Mouse (Mus musculus) R1 (cell line): ENCODE results near the gene Sec31b.
A peak's percentile ranks its signal among the peaks of the same experiment; 100 is the strongest.

Source experiments
- DNase-seq: peaks from one replicate; pipeline ENCODE4 v3.0.0-alpha.2; 2018; ENCODE audit warnings: low read depth, low spot score

Sec31b gene

GRCm38 (mm10) chr19:44545321-44546041, at the start of gene Sec31b:
Sec31b (minus strand) TSS chr19:44545864.
- peak; percentile 41 for DNase-seq

DNA sequence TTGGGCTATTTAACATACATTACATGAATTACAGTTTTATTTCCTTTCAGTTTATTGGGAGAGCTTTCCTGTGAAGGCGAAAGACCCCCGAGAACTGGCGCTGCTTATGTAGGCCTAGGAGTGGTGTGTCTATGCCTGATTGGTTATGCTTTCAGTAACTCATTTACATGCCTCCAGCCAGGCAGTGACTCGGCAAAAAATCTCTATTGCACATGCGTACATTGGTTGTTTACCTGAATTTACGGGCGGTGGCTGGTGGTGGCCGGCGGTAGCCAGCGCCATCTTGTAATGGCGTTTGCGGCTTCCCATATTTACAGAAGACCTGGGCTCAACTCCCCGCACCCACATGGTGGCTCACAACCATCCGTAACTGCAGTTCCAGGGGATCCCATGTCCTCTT, 48.5 kb upstream of the Sec31b start:
- DNase-seq: peak; percentile 75

- DNase-seq: no peak
Observed at GRCm38 (mm10) chr19:44591638-44592037, 46.0 kb upstream of the Sec31b start.

GRCm38 (mm10) chr19:44590992-44591391, 45.3 kb upstream of the Sec31b start:
- no peak for DNase-seq

- DNase-seq: no peak
Observed at GRCm38 (mm10) chr19:44589591-44590223, 44.0 kb upstream of the Sec31b start.

- peak; percentile 66 for DNase-seq
Observed at GRCm38 (mm10) chr19:44588036-44588435, 42.4 kb upstream of the Sec31b start.

GRCm38 (mm10) chr19:44582638-44583309, 37.1 kb upstream of the Sec31b start:
- peak; percentile 81 for DNase-seq

- DNase-seq: no peak
Observed at GRCm38 (mm10) chr19:44582103-44582502, 36.4 kb upstream of the Sec31b start.

GRCm38 (mm10) chr19:44578038-44578437, 32.4 kb upstream of the Sec31b start:
- no peak for DNase-seq

- no peak for DNase-seq
Observed at GRCm38 (mm10) chr19:44576275-44576674, 30.6 kb upstream of the Sec31b start.

DNA sequence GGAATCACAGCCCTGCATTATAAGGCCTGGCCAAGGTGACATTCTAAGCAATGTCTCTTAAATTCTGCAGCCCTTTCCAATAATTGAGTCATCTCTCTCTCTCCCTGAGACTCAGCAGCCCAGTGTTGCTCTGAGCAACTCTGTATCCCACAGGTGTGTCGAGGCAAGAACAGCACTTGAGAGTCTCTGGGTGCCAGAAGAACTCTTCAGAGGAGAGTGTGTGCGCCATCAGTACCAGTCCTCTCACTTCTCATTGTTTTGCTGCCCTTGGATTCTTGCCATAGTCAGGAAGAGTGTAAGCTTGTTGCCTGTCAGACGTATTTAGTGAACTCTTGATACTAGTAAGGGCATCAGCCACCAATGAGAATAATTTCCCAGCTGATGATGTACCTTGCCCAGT, 22.1 kb upstream of the Sec31b start:
- DNase-seq: no peak

- no peak for DNase-seq
Observed at GRCm38 (mm10) chr19:44564006-44564405, 18.3 kb upstream of the Sec31b start.

DNA sequence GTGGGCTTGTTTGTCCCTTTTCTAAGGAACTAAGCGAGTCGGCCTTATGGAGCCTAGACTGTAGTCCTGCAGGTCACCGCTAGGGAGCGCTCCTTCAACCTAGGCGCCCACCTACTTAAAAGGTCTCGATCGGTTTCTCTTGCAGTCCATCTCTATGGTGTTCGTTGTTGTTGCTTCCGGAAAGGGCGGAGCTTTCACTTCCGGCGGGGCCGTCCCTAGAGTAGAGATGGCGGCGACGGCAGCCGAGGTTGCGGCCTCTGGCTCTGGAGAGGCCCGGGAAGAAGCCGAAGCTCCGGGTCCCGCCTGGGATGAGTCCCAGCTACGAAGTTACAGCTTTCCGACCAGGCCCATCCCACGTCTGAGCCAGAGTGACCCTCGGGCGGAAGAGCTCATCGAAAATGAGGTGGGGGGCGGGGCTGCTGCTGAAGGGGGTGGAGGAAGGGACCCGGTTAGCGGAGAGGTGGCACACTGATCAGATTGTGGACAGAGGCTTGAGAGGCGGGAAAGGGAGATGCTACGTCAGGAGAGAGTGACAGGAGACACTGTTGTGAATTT, 17.1 kb upstream of the Sec31b start, which contains the start of gene Hif1an:
TSS of gene Hif1an (plus strand) at position 199 of the 555 bp plus-strand sequence.
- peak; percentile 99 for DNase-seq

DNA sequence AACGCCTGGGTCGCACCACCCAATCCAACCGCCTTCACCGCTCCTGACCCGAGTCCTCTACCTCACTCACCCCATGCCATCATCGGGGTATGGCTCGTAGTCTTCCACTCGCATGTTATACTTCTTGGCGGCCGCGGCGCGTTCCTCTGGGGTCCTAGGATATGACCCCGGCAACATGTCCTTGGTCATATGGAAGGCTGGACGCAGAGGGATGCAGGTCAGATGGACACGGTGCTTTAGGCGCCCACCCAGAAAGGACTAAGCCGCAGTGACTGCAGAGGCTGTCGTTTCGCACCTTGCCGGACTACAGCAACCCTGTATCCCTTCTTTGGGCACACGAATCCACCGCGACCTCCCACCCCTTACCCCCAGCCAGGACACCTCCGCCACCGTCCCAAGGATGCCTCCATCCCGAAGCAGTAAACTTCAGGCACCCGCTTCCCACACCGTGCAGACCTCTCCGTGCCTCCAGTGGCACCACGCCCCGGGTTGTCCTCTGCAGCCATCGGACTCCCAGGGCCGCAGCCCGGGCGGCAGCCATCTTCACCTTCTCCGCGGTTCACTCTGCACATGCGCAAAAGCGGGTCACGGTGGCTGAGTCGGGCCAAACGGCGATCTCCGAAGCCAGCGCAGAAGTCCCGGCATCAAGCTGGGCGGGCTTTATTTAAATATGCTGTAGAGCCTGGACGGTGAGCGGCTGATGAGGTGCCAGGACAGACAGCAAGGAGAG, 9.4 kb upstream of the Sec31b start, which contains the start of gene Ndufb8:
TSS of gene Ndufb8 (minus strand) at position 580 of the 730 bp plus-strand sequence.
- DNase-seq: peak; percentile 96

- no peak for DNase-seq
Observed at GRCm38 (mm10) chr19:44554490-44554860, 8.8 kb upstream of the Sec31b start.

DNA sequence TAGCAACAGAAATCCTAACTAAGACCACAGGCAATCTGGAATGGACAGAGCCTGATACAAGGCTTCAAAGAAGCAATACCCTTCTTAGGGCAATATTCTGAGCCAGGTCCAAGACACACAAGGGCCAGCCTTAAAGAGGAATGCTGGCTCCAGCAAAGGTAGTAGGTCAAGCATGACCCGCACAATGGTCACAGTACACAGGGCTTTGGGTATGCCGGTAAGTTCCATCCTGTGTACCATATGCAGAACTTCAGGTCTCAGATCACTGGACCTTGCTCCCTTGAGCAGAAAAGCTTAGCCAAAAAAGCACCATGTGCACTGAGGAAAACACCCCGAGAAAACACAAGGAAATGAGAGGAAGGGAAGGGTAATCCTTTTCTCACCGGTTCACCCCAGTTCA, 7.6 kb upstream of the Sec31b start:
- no peak for DNase-seq

GRCm38 (mm10) chr19:44552731-44553130, 7.1 kb upstream of the Sec31b start, which contains the start of gene Gm20538:
Gm20538 (minus strand) TSS chr19:44552831.
- DNase-seq: no peak

DNA sequence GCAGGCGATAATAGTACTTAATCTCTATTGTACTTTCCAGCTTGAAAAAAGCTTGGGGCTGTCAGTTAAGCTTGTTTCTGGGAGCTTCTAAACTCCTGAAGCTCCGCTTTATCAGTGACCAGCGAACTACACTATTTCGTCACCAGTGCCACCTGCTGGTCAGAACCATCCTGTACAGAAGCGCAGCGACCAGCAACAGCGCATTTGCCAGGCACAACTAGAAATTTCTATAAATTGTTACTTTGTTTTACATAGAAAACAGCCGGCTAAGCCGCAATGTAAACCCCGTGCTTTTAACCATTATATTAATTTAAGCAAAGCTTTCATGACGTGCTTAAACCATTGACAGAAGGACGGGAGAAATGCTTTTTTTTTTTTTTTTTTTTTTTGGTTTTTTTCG, 889 bp downstream of the Sec31b start:
- DNase-seq: peak; percentile 80

DNA sequence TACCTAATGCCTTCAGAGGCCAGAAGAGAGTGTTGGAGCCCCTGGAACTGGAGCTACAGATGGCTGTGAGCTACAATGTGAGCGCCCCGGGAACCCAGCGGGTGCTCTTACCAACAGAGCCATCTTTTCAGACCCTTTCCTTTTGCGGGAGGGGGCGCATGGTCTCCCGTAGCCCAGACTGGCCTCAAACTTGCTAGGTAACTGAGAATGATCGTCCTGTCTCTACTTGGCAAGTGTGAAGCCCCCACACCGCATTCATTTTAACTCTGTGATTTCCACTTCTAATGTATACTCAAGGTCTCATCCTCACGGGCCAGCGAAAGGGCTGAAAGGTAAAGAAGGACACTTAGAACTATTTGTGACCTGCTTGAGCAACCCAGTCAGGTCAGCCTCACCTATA, 1.3 kb downstream of the Sec31b start:
- no peak for DNase-seq

DNA sequence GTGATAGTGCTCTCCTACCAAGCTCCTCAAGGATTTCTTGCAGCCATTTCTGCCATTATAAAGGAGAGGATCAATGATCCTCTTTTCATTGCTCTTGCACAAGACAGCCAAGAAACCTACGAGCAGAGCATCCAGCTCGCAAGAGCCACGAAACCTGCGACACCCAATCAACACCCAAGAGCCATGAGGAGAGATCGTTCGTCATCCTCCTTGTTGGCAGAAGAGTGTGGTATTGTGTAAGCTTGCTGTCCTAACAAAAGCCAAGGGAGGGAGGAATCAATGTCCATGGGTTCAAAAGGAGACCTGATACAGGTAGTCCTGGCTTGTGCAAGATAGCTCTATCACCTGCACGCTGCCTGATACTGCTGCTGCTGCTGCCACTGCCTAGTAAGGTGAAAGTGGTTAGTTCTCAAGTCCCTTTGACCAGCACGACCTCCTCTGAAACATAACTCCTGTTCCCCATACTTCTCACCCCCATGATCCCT, 2.9 kb downstream of the Sec31b start:
- no peak for DNase-seq

- no peak for DNase-seq
Observed at GRCm38 (mm10) chr19:44537416-44537815, 8.2 kb downstream of the Sec31b start.
